Mouse (Mus musculus) thymus, adult 2 months (tissue): ENCODE data around the gene Kctd19. TPM values are rescaled to one million over a fixed set of nuclear protein-coding genes. Genes with fewer than 3 reads are reported as not detected.

Source experiments
- DNase-seq: peaks from one replicate; pipeline ENCODE4 v3.0.0; 2021
- H3K27ac ChIP-seq: fragments of 200-500 bp; 2 replicates; pipeline ENCODE4 v1.5.1; 2012; ENCODE audit warnings: low read length, control low read depth; ENCODE audit not compliant: control insufficient read depth, insufficient read depth
- H3K27me3 ChIP-seq: fragments of 200-500 bp; 2 replicates; pipeline ENCODE4 v1.6.1; 2012; ENCODE audit warnings: mild to moderate bottlenecking, low read length, moderate library complexity, mixed read lengths; ENCODE audit not compliant: control insufficient read depth, insufficient read depth
- H3K36me3 ChIP-seq: fragments of 200-500 bp; 2 replicates; pipeline ENCODE4 v1.6.1; 2012; ENCODE audit warnings: mild to moderate bottlenecking, low read length, moderate library complexity; ENCODE audit not compliant: control insufficient read depth, insufficient read depth
- H3K4me1 ChIP-seq: fragments of 200-500 bp; replicated peaks from 2 replicates; pipeline ENCODE4 v1.6.1; 2012; ENCODE audit warnings: low read length; ENCODE audit not compliant: control insufficient read depth, insufficient read depth
- H3K4me3 ChIP-seq: fragments of 200-500 bp; 2 replicates; pipeline ENCODE4 v1.5.1; 2012; ENCODE audit warnings: mild to moderate bottlenecking, low read length, control low read depth, moderate library complexity; ENCODE audit not compliant: control insufficient read depth, insufficient read depth
- CTCF ChIP-seq: fragments of 200-500 bp; IDR thresholded peaks from 2 replicates; pipeline ENCODE4 v1.5.1; 2012; ENCODE audit warnings: mild to moderate bottlenecking, control low read depth, low read length, moderate library complexity, borderline replicate concordance; ENCODE audit not compliant: control insufficient read depth, poor library complexity, insufficient read depth; ENCODE audit errors: extremely low read depth
- POLR2A ChIP-seq: fragments of 200-500 bp; IDR thresholded peaks from 2 replicates; pipeline ENCODE4 v1.6.1; 2012; ENCODE audit warnings: mild to moderate bottlenecking, low read length, control low read depth, moderate library complexity; ENCODE audit not compliant: control insufficient read depth, poor library complexity, insufficient read depth; ENCODE audit errors: extremely low read depth
- WGBS: fragments of 180-500 bp; shearing (Covaris S2); methylation state at CpG from one replicate; pipeline ENCODE4 v1.1.7; 2018; 5-methylcytosine and 5-hydroxymethylcytosine counted together
- polyA plus RNA-seq: library from polyadenylated mRNA; depleted of rRNA; stranded (reverse); fragments of >200 nt; gene quantifications from 2 replicates; pipeline ENCODE4 v1.2.3, GENCODE M21; 2012

Kctd19 gene
- polyA plus RNA-seq, 1 experiment = 0.07 TPM

- no peak overlapping the region for H3K27ac ChIP-seq
- 89% methylated on average over 9 of the region's 9 CpGs for WGBS
- no peaks in the 10 kb centered on the region for H3K27me3 ChIP-seq
- no peak overlapping the region for H3K4me3 ChIP-seq
- H3K36me3 ChIP-seq = no peaks in the 10 kb centered on the region
- H3K4me1 ChIP-seq = no peaks in the 10 kb centered on the region
- TF ChIP-seq CTCF (no peak), POLR2A (no peak)
- no peak for DNase-seq
Observed at GRCm38 (mm10) chr8:105372473-105372872, 40.8 kb downstream of the Kctd19 start.

GRCm38 (mm10) chr8:105367107-105367506, 46.2 kb downstream of the Kctd19 start:
- Histone ChIP-seq H3K27me3 (no peaks in the 10 kb centered on the region), H3K27ac (no peak overlapping the region), H3K4me3 (no peak overlapping the region), H3K36me3 (no peaks in the 10 kb centered on the region), H3K4me1 (no peaks in the 10 kb centered on the region)
- WGBS = 62% methylated on average over 2 of the region's 2 CpGs
- peak; percentile 22 for DNase-seq
- TF ChIP-seq POLR2A = no peak
- no peak for TF ChIP-seq CTCF

- Histone ChIP-seq H3K27me3 (no peaks in the 10 kb centered on the region), H3K4me1 (no peaks in the 10 kb centered on the region), H3K4me3 (no peak overlapping the region), H3K27ac (no peak overlapping the region), H3K36me3 (no peaks in the 10 kb centered on the region)
- no peak for DNase-seq
- 72% methylated on average over 12 of the region's 12 CpGs for WGBS
- TF ChIP-seq POLR2A (no peak), CTCF (no peak)
Observed at GRCm38 (mm10) chr8:105361751-105362702, 51.3 kb downstream of the Kctd19 start.

GRCm38 (mm10) chr8:105359646-105360045, 53.7 kb downstream of the Kctd19 start:
- WGBS = 74% methylated on average over 4 of the region's 4 CpGs

GRCm38 (mm10) chr8:105359208-105359607, 54.1 kb downstream of the Kctd19 start:
- TF ChIP-seq CTCF (no peak), POLR2A (no peak)
- H3K4me3 ChIP-seq = no peak overlapping the region
- no peak overlapping the region for H3K27ac ChIP-seq
- no peaks in the 10 kb centered on the region for H3K27me3 ChIP-seq
- no peak for DNase-seq
- WGBS = 92% methylated on average over 15 of the region's 15 CpGs
- H3K4me1 ChIP-seq = peaks cover 11% of the 10 kb centered on the region
- H3K36me3 ChIP-seq = no peaks in the 10 kb centered on the region

More at GRCm38 (mm10) chr8:105359646-105360045, 53.7 kb downstream of the Kctd19 start:
- H3K4me3 ChIP-seq = no peak overlapping the region
- no peaks in the 10 kb centered on the region for H3K27me3 ChIP-seq
- DNase-seq = no peak
- no peak overlapping the region for H3K27ac ChIP-seq
- H3K4me1 ChIP-seq = peaks cover 11% of the 10 kb centered on the region
- TF ChIP-seq CTCF (no peak), POLR2A (no peak)
- no peaks in the 10 kb centered on the region for H3K36me3 ChIP-seq

- TF ChIP-seq POLR2A = no peak
- no peak for TF ChIP-seq CTCF
- Histone ChIP-seq H3K36me3 (no peaks in the 10 kb centered on the region), H3K4me1 (peaks cover 11% of the 10 kb centered on the region), H3K27me3 (no peaks in the 10 kb centered on the region), H3K27ac (no peak overlapping the region), H3K4me3 (no peak overlapping the region)
- 97% methylated on average over 14 of the region's 14 CpGs for WGBS
- DNase-seq = no peak
Observed at GRCm38 (mm10) chr8:105356681-105357080, 56.6 kb downstream of the Kctd19 start.
